Mouse (Mus musculus) megakaryocyte, adult 5-6 weeks (primary cell): Measurements from ENCODE around the gene Plekhg2. TPM values are rescaled to one million over a fixed set of nuclear protein-coding genes. Genes with fewer than 3 reads are reported as not detected.

Experiments
- ATAC-seq: 2 replicates; pipeline ENCODE4 v1.8.0; 2016; ENCODE audit warnings: mild to moderate bottlenecking, inconsistent platforms; ENCODE audit not compliant: poor library complexity, severe bottlenecking
- total RNA-seq, 2 experiments: library from RNA; stranded (forward) in 1 of 2; stranded (reverse) in 1 of 2; fragments of 153-499, 151-499 nt in 1 of 2; fragments of 221-1000, 200-1000 nt in 1 of 2; gene quantifications; 2 replicates each; pipeline versions ENCODE4 v1.2.3 to v1.2.4; 2015 to 2017

Gene Plekhg2
- total RNA-seq, 2 experiments from 2014 or later = 6.3 to 15.2 TPM

DNA sequence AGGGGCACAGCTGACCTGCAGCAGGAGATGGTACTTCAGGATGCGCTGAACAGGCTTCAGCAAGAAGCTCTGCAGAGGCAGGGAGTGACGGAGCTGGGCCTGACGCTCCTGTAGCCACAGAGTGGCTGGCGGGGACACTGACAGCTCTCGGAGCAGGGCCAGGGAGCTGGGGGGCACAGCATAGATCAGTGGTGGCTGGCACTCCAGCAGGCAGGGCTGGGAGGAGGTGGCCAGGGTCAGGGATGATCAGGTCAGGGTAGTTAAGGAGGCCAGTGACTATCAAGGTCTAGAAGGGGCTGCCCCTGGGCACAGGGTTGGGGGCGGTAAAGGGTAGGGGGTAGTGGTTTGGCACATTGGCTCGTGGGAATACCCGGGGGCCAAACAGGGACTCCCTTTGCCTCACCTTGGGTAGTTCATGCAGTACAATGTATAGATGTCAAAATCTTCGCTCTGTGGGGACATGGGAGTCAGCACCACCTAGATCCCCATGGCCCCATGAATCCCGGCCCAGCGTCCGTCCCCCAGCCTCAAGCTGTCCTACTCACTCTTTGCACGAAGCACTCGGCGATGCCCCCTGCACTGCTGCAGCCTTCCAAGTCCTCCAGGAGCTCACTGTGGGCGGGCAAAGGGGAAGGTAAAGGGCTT, 4.0 kb downstream of the Plekhg2 start:
- no peak for ATAC-seq

DNA sequence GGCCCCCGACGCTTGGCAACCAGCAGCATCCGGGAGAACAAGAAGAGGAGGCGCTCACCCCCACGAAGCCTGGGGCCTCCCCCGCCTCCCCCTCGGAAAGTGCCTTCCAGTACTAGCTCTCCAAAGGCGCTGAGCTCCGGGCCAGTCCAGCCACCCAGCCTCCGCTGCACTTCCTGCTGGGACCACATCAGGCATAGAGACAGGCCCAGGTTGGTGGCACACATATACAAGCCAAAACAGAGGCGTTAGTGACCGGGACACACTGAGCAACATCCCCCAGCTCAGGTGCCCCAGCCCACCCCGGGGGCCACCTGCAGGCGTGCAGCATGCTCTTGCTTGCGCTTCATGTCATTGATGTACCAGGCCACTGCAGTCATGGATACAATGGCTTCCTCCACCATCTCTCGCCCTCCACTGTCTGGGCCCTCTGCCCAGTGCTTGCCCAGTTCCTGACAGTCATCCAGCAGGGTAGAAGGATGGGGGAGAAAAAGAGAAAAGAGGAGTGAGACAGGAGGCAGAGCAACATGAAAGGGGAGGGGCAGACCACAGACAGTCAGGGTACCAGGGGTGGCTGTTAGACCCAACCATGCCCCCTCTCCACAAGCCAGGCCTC, 4.6 kb downstream of the Plekhg2 start:
- ATAC-seq = no peak

DNA sequence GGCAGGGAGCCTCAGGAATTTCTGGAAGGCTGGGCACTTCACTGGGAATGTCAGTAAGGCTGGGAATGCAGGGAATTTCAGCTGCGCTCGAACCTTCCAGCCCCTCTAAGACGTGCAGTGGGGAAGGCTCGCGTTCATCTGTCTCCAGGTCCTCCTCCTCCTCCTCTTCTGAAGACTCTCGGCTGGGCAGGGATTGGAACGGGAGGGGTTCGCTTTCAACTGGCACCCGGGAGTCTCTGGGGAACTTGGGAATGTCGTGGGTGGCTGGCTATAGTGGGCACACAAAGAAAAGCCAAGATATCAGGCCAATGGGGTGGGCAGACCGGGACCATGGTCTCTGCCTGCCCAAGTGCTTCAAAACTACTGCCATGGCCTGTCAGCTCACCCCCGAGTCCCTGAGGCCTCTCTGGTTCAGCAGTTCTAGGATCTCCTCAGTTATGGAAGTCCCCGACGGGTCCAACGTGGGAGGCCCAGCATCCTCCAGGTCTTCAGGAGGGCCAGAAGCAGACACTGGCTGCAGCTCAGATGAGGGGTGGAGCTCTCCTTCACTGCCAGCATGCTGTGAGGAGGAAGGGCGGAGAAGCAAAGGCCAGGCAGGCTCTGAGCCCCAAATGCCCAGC, 9.8 kb downstream of the Plekhg2 start:
- ATAC-seq = no peak

DNA sequence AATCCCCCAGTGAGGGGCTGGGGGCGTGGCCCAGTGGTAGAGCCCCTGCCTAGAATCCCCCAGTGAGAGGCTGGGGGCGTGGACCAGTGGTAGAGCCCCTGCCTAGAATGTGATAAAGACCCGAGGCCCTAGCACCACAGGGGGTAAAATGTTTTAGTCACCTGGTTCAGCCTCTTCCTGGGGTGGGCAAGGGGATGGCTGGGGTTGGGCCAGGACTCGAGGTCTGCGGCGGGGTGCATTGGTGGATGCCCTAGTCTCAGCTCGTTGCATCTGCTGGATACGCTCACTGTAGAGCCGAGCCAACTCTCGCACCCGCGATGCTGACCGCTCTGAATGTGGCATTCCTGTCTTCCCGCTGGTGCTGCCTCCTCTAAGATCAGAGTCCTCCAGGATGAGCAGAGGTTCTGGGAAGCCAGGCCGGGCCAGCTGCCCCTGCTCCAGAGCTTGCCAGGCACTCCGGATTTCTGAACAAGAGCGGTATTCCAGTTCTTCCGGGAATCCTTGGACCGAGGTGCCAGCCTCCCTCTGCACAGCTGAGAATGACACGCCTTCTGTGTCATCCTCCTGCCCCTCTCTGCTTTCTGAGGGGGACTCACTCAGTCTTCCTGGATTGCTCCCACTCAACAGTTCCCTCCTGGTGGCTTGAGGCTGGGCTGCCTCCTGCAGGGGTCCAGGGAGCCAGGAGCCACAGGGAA, 10.6 kb downstream of the Plekhg2 start:
- no peak for ATAC-seq

DNA sequence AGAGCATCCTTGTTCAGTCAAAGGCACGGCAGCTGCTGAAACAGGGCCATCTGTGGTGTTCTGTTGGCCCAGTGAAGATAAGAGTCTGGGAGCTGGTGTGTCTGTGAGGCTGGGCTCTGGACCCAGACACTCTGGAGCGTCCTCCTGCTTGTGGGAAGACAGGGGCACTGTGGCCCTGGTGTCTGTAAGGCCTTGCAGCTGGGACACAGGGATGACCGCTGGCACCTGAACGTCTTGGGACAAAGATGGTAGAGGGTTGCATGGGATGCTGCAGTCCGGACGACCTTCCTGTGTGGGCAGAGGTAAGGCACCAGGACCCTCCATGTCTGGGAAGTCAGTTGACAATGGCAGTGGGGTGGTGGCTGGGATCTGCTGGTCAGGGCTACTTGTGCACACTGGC, 12.1 kb downstream of the Plekhg2 start:
- no peak for ATAC-seq

DNA sequence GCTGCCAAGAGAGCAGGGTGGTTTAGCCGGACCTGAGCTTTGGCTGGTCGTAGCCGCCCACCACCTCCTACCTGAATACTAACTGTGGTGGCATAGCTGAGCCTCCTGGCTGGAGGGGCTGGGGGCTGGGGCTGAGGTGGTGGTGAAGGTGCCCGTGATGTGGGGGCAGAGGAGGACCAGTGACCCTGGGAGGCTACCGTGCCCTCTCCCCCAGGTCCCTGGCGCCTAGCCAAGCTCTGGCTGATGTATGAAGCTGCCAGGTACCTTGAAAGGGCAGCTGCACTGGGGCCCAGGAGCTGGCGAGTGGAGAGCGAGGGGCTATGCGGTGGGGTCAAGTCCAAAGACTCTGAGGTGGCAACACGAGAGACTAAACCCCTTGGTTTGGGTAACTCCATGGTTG, 12.5 kb downstream of the Plekhg2 start:
- ATAC-seq = no peak

DNA sequence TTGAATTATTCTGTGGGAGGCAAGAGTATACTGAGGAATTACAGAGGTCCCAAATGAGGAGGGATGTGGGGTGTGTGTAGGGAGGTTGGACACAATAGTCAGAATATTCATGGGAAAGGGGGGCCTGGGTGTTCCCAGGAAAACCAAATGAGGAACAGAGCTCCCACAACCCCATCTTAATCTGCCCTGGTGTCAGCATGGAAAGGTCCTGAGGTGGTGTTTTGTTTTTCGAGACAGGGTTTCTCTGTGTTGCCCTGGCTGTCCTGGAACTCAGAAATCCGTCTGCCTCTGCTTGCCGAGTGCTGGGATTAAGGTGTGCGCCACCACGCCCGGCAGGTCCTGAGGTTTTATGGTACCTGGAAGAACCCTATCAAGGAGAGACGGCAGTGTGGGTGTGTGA, 14.0 kb downstream of the Plekhg2 start:
- ATAC-seq = no peak

DNA sequence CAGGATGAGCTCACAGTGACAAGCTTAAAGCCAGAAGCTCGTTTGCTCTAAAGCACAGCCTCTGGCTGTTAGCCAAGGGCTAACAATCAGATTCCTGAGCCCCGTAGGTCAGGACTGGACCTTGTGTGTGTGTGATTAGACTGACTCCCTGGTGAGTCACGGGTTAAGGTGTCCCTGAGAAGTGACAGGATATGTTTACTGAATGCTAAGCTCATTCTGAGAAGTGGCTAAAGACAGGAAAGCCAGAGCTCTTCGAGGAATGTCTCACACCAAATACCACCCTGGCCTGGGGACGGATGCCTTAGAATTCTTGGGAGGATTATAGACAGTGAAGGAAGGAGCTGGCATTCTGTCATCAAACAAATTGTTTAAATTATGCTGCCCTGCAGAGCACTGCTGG, 14.4 kb downstream of the Plekhg2 start:
- ATAC-seq = no peak

DNA sequence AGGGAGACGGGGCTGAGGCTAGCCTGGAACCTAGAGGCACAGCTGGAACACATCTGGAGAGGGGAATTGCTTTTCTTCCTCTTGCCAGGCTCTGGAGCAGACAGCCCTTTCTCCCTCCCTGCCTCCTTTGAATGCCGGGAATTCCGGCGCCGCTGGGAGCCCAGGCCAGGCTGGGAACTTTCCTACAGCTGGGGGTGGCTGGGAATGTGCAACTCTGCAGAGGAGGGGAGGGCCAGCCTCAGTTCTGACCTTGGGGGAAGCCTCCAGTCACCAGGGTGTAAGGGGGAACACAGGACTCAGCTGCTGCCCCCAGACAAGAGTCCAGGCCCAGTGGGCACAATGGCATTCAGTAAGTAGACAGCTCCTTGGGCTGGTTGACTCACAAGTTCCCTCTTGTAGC, 15.4 kb downstream of the Plekhg2 start:
- ATAC-seq = no peak

DNA sequence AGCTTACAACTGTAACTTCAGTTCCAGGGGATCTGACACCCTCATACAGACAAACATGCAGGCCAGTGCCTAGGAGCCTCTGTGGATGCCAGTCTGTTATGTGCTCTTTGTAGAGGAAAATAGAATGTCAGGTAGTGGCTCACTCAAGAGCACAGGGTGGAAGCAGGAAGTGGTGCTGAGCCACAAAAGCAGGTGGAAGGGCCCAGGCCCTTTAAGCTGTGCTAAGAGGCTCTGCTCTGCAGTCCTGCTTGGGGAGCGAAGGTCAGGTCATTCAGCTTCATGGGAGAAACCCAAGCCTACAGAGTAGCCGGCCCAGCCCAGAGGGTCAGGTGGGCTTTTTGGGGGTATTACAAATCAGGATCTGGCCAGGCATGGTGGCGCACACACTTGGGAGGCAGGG, 17.2 kb downstream of the Plekhg2 start:
- no peak for ATAC-seq

DNA sequence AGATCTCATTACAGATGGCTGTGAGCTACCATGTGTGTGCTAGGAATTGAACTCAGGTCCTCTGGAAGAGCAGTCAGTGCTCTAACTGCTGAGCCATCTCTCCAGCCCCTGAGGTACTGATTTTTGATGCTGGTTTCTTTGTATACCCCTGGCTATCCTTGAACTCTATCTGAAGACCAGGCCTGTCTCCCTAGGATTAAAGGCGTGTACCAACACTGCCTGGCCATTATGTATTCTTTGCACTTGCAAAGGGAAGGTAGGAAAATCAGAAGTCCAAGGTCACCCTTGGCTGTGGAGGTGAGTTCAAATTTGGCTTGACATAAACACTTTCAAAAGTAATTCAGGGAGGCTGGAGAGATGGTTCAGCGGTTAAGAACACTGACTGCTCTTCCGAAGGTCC, 17.8 kb downstream of the Plekhg2 start:
- no peak for ATAC-seq

DNA sequence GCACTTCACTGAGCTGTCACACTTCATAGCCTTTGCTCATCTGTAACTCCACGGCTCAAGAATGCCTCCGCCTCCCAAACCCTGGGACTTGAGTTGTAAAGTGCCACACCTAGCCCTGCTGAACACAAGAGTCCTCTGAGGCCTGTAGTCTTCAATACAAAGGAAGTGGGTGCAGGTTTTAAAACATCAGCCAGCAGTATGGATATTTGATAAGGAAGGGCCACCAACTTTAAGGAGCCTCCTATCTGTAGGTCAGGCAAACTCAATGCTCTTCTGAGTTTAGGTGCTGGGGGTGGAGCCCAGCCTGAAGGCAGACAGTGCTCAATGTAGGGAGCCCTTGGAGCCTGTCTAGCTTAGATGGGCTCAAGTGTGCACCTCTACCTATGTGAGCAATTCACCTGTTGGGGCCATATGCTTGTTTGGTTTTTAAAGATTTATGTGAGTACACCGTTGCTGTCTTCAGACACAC, 18.3 kb downstream of the Plekhg2 start:
- no peak for ATAC-seq

DNA sequence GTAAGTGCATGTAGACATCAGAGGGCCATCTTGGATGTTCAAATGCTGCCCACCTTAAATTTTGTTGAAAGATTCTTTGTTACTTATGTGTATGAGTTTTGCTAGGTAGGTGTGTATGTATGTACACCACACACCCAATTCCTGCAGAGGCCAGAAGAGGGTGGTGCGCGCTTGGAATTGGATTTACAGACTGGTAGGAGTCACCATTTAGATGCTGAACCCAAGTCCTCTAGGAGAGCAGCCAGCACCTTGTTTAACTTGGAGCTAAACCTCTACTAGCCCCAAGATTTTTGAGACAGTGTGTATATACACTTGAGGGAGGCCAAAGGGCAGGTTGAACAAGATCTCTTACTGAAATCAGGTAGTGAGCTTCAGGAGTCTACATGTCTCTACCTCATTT, 19.1 kb downstream of the Plekhg2 start:
- ATAC-seq = no peak

DNA sequence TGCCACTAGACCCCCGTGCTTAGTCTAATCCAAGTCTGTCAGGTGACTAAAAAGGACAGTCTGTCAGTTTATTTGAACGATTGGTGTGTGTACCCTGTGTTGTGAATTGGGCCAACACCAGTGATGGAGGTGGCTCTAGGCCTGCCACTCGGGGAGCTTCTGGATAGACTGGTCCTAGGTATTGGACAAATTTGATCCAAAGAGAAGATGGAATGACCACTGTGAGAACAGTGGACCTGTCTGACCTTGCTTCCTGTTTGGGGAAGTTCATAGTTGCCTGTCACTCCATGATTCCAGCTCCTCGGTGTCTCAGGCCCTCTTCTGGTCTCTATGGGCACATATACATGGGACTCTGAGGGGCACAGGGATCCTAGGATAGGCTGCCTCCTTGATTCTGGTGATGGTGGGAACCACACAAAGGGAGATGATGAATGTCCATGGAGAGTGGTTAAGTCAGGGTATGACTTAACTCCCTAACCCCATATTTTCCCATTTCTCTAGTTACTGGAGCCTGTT, 20.7 kb downstream of the Plekhg2 start:
- no peak for ATAC-seq

DNA sequence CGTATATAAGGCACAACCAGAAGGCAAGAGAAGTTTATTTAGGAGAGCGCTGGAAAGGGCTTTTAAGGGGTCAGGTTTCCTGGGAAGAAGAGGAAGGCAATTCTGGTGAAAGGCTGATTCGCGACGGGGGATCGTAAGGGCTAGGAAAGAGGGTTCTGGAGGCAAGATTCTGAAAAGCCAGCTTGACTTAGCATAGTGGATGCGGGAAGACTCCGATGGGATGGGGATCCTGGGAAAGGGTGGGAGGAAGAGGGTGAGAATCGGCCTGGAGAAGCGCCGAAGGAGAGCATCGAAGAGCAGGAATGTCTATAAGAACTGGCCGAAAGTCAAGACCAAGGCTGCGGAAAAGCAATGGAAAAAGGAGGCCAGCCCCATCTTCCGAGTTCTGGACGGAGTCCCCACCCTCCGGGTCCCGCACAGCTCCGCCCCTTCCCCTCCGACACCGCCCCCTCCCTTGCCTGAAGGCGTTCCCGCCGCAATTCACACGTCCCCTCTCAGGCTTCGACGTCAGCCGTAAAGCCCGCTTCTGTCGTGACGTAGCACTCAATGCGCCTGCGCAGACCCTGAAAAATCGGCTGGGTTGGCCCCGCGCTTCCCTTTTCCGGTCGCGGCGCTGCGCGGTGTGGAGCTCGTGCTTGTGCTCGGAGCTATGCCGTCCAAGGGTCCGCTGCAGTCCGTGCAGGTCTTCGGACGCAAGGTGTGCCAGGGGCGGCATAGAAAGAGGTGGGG, 22.1 kb downstream of the Plekhg2 start, which contains the start of gene Rps16:
Gene Rps16, plus strand, starts transcription at position 498 of the 729 bp plus-strand sequence.
- ATAC-seq = peak; percentile 99

DNA sequence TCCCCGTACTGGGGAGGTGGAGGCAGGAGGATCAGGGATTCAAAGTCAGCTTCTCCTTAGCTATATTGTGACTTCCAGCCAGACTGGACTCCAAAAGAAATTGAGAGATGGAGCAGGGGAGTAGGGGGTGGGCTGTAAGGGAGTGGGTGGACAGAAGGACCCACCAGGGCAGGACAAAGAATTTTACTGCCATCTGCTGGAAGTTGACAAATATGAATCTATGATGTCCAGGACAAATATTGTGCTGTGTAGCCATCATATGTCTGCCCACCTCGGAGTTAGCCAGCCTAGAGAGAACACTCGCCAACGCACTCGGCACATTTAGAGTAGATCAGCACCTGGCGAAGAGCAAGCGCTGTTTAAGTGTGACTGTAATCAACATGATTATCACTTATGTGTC, 23.8 kb downstream of the Plekhg2 start:
- ATAC-seq = no peak

DNA sequence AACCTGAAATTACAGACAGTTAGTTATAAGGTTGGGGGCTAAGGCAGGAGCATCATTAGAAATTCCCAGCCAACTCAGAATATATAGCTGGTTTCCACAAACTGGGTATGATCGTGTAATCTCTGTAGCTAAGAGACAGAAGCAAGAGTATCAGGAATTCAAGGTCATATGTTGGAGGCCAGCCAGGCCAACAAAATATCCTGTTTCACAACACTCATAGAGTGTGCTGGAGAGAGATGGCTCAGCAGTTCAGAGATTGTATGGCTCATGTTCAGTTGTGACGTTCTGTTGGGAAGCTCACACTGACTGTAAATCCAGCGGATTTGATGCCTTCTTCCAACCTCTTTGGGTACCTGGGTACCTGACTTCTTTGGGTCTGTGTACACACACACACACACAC, 24.7 kb downstream of the Plekhg2 start:
- ATAC-seq = peak; percentile 8; the same call in 1 of the 2 replicates

DNA sequence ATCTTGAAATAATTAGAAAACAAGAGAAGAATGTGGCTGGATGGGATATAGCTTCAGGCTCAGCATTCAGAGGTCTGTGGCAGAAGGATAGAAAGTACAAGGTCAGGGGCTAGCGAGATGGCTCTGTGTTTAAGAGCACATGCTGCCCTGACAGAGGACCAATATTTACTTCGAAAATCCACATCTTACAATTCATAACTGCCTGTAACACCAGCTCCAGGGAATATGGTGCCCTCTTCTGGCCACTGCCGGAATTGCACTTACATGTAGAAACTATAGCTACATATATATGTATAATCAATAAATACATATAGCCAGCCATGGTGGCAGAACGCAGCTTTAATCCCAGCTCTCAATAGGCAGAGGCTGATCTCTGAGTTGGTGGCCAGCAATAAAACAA, 27.8 kb downstream of the Plekhg2 start:
- ATAC-seq = peak; percentile 73

DNA sequence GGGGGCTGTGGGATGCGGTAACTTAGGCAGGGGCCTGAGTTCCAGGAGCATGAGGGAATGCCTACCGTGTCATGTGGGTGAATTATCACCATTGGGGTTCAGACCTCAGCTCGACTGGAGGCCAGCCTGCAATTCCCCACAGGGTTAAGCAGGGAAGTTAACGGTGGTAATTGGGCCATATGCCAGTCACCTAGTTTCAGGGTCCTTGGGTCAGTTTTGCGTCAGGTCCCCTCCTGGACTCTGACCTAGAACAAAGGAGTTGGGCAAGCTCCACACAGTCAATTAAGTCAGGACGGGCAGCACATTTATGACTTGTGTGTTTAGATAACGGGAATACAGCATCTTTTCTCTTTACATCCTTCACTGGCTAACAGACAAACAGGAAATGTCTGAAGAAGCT, 31.0 kb downstream of the Plekhg2 start:
- ATAC-seq = no peak

DNA sequence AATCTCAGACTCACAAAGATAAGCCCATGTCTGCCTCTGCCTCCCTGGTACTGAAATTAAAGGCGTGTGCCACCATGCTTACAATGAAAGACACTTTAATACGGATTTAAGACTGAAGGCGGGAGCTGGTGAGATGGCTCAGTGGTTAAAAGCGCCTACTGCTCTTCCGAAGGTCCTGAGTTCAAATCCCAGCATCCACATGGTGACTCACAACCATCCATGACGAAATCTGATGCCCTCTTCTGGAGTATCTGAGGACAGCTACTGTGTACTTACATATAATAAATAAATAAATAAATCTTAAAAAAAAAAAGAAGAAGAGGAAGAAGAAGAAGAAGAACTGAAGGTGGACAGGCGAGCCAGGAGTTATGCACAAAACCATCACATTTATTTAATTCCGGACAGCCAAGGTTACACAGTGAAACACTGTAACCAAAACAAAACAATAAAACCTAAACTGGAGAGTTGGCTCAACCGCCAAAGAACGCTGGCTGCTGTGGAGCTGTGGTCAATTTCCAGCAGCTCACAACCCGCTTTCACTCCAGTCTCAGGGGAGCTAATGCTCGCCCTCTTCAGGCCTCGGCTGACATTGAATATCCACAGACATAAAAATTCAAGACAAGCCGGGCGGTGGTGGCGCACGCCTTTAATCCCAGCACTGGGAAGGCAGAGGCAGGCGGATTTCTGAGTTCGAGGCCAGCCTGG, 33.0 kb downstream of the Plekhg2 start:
- ATAC-seq = peak; percentile 67
